Mouse (Mus musculus) adrenal gland, postnatal 36 days (tissue): ENCODE measurements around the gene Mob2. TPM values are rescaled to one million over a fixed set of nuclear protein-coding genes. Genes with fewer than 3 reads are reported as not detected.

ENCODE experiments used
- DNase-seq, 2 experiments: peaks; one replicate each; pipeline ENCODE4 v3.0.0; 2021; ENCODE audit warnings: mixed read lengths in 1 of 2
- total RNA-seq, 2 experiments: library from RNA; stranded (reverse); gene quantifications; 2 replicates each; pipeline ENCODE4 v1.2.3; 2021

Mob2 gene
- total RNA-seq, 2 experiments from 2014 or later: 48.1 to 58.4 TPM

- DNase-seq: no peak
Observed at GRCm38 (mm10) chr7:142025926-142026325, 34.9 kb downstream of the Mob2 start.

- no peak for DNase-seq
Observed at GRCm38 (mm10) chr7:142025196-142025595, 35.7 kb downstream of the Mob2 start.

GRCm38 (mm10) chr7:142020827-142021226 lies 40.0 kb downstream of the Mob2 start:
- DNase-seq: no peak

GRCm38 (mm10) chr7:142019699-142020098 lies 41.2 kb downstream of the Mob2 start:
- no peak for DNase-seq

GRCm38 (mm10) chr7:142016562-142016961 lies 44.3 kb downstream of the Mob2 start:
- peak; percentile 60 to 71 for DNase-seq

- peak; percentile 11 to 25 for DNase-seq
Observed at GRCm38 (mm10) chr7:142001597-142002340, 59.1 kb downstream of the Mob2 start.

- no peak for DNase-seq
Observed at GRCm38 (mm10) chr7:142000661-142001060, 60.2 kb downstream of the Mob2 start.

GRCm38 (mm10) chr7:141994121-141994520 lies 66.7 kb downstream of the Mob2 start:
- peak in 1 of 2 experiments; percentile 23 for DNase-seq

GRCm38 (mm10) chr7:141991183-141991582 lies 69.7 kb downstream of the Mob2 start:
- no peak for DNase-seq

- no peak for DNase-seq
Observed at GRCm38 (mm10) chr7:141988314-141988806, 72.5 kb downstream of the Mob2 start.

- DNase-seq: no peak
Observed at GRCm38 (mm10) chr7:141981237-141981636, 79.6 kb downstream of the Mob2 start.

- DNase-seq: no peak
Observed at GRCm38 (mm10) chr7:141979247-141979646, 81.6 kb downstream of the Mob2 start.

- no peak for DNase-seq
Observed at GRCm38 (mm10) chr7:141978003-141978402, 82.9 kb downstream of the Mob2 start.

GRCm38 (mm10) chr7:141972831-141973619 lies 87.8 kb downstream of the Mob2 start:
- peak; percentile 37 to 45 for DNase-seq

GRCm38 (mm10) chr7:141966281-141966680 lies 94.6 kb downstream of the Mob2 start:
- no peak for DNase-seq

- no peak for DNase-seq
Observed at GRCm38 (mm10) chr7:141962521-141962920, 98.3 kb downstream of the Mob2 start.

- no peak for DNase-seq
Observed at GRCm38 (mm10) chr7:141961491-141961890, 99.4 kb downstream of the Mob2 start.

GRCm38 (mm10) chr7:141960926-141961325 lies 99.9 kb downstream of the Mob2 start:
- no peak for DNase-seq

GRCm38 (mm10) chr7:141959133-141959532 lies 101.7 kb downstream of the Mob2 start:
- DNase-seq: peak in 1 of 2 experiments; percentile 27
